Mouse (Mus musculus) heart, embryonic 11.5 days (tissue): Measurements from ENCODE around the gene Taf6. TPM values are rescaled to one million over a fixed set of nuclear protein-coding genes. Genes with fewer than 3 reads are reported as not detected.
A peak's percentile ranks its signal among the peaks of the same experiment; 100 is the strongest.

Source experiments
- ATAC-seq: fragments of 200-750 bp; cut with Nextera tagmentation; replicated peaks from 2 replicates; pipeline ENCODE4 v1.8.0; 2017; ENCODE audit warnings: moderate library complexity; ENCODE audit not compliant: insufficient number of reproducible peaks, low FRiP score, low TSS enrichment
- H3K27ac ChIP-seq: fragments of 300-500 bp; sonication (generic); 2 replicates; pipeline ENCODE4 v1.5.1; 2014; ENCODE audit warnings: mild to moderate bottlenecking, low read depth, low read length
- H3K27me3 ChIP-seq: fragments of 300-500 bp; sonication (generic); 2 replicates; pipeline ENCODE4 v1.6.1; 2014; ENCODE audit warnings: mild to moderate bottlenecking, low read length, mixed read lengths; ENCODE audit not compliant: control insufficient read depth, insufficient read depth
- H3K36me3 ChIP-seq: fragments of 300-500 bp; sonication (generic); 2 replicates; pipeline ENCODE4 v1.6.1; 2014; ENCODE audit warnings: mild to moderate bottlenecking, low read length, moderate library complexity, mixed read lengths; ENCODE audit not compliant: control insufficient read depth, insufficient read depth
- H3K4me1 ChIP-seq: fragments of 300-500 bp; sonication (generic); 2 replicates; pipeline ENCODE4 v1.6.1; 2014; ENCODE audit warnings: low read length; ENCODE audit not compliant: control insufficient read depth, insufficient read depth
- H3K4me2 ChIP-seq: fragments of 300-500 bp; sonication (generic); 2 replicates; pipeline ENCODE4 v1.6.1; 2014; ENCODE audit warnings: mild to moderate bottlenecking, moderate library complexity
- H3K4me3 ChIP-seq: fragments of 300-500 bp; sonication (generic); 2 replicates; pipeline ENCODE4 v1.5.1; 2014; ENCODE audit warnings: low read depth, low read length
- H3K9ac ChIP-seq: fragments of 300-500 bp; sonication (generic); 2 replicates; pipeline ENCODE4 v1.6.1; 2014; ENCODE audit warnings: mild to moderate bottlenecking, low read depth, low read length, moderate library complexity
- H3K9me3 ChIP-seq: fragments of 300-500 bp; sonication (generic); replicated peaks from 2 replicates; pipeline ENCODE4 v1.6.1; 2016; ENCODE audit warnings: low read length; ENCODE audit not compliant: control insufficient read depth
- WGBS: fragments of 180-500 bp; shearing (Covaris S2); extraction: QIAGEN DNeasy Blood & Tissue Kit; methylation state at CpG from one replicate; pipeline ENCODE4 v1.1.7; 2014; ENCODE audit not compliant: insufficient replicate concordance; 5-methylcytosine and 5-hydroxymethylcytosine counted together
- polyA plus RNA-seq: library from polyadenylated mRNA; unstranded; fragments of >200 nt; fragmentation: Nextera tagmentation; extraction: Ambion mirVana; gene quantifications from 2 replicates; pipeline ENCODE4 v1.2.1, GENCODE M21; 2014

Gene Taf6
- polyA plus RNA-seq, 1 experiment from 2014 or later: 85.2 TPM

DNA sequence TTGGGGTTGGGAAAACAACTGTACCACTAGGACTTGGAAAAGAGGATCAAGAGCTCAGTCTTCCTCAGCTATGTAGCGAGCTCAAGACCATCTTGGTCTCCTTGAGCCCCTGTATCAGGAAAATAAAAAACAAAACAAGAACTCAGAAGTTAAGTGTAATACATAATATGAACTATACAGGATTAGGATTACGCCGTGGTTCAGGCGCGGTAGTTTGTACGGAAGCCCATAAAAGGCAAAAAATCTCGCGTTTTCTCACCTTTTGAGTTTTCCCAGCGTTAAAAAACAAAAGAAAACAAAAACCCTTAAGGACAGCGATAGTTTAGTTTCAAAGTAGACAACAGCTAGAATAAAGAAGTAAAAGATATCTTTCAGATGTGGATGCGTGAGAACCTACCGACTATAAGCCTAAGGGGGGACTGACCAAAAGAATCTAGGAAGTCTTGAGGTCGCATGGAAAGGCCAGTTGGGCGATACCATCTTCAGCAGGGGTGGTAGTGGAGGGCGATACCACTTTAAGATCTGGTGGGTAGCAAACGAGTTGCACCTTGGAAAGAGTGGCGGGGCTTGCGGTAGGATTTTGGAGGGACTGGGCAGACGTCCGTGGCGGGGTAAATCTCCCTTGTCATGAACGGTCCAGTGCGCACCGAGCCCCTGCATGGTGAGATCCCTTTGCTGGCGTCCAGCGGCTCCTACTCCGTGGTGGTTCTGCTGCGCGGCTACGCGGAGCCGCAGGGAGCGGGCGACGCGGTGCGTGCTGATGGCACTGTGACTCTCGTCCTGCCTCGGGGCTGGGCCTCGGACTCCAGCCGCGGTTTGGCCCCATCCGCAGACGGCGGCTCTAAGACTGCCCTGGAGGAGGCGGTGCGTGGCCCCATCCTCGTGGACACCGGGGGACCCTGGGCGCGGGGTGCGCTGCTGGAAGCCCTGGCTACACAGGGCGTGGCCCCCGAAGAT is 6.8 kb upstream of the Taf6 start, which contains the start of gene Mblac1:
TSS of gene Mblac1 (plus strand) at position 544 of the 957 bp plus-strand sequence.
- Histone ChIP-seq H3K9me3 (no peaks in the 10 kb centered on the region), H3K27ac (peak within 1 kb of the TSS; percentile 79), H3K4me2 (peak within 1 kb of the TSS; percentile 91), H3K27me3 (no peaks in the 10 kb centered on the region), H3K9ac (peak within 1 kb of the TSS; percentile 91), H3K4me1 (no peaks in the 10 kb centered on the region), H3K4me3 (peak within 1 kb of the TSS; percentile 73), H3K36me3 (peaks cover 3% of the 10 kb centered on the region; the same call in 1 of the 2 replicates)
- 8% methylated on average over 51 of the region's 54 CpGs for WGBS
- ATAC-seq: peak; percentile 82

DNA sequence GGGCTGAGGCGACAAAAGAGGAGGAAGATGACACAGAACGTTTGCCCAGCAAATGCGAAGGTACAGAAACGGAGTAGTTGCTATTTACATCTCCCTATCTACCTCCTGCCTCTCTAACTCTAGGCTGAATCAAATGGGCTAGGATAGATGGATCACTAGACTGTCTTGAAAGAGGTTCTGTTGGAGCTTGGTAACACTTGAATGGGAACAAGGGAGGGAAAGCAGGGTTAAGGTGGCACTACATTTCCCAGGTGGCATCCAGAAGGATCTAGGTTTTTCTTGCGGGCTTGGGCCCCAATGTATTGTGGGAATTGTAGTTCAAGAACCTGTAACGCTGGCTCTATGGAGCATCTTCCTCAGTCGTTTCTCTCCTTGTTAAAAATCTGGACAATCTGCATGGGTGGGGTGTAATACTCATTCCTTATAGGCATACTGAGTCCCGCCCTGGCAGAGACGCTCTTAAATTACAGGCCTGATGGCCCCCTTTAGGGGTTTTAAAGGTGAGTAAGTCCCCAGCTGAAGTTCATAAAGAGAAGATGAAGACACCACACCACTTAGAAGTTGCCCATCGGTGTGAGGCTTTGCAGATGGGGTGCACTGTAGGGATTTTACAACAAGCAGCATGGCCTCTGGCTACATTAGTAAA is 533 bp upstream of the Taf6 start:
- H3K27me3 ChIP-seq: no peaks in the 10 kb centered on the region
- ATAC-seq: peak; percentile 80
- WGBS: 0% methylated on average over 10 of the region's 10 CpGs

DNA sequence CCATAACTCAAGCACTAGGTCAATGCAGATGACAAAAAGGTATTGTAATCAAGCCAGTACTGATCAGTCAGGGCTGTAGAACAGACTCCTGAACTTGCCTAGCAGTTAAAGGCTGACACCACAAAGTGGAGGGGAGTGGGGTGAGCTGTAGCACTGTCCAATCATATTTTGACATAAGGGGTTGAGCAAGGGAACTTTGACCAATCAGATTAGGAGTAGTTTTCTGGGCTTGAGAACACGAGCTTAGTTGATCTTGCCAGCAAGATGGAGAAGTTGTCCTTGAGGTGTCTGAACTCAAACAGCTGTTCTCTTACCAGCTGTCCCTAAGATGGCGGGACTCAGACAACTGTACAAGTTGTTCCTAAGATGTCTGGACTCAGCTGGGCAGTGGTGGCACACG is 14.0 kb downstream of the Taf6 start:
- ATAC-seq: no peak
- Histone ChIP-seq H3K27me3 (no peaks in the 10 kb centered on the region), H3K4me3 (no peak overlapping the region), H3K4me2 (peak overlapping the region; percentile 93), H3K4me1 (peaks cover 9% of the 10 kb centered on the region), H3K9me3 (no peaks in the 10 kb centered on the region), H3K36me3 (peaks cover 35% of the 10 kb centered on the region), H3K9ac (no peak overlapping the region), H3K27ac (no peak overlapping the region)
- WGBS: 85% methylated on average over 3 of the region's 3 CpGs

More for the DNA sequence above, 533 bp upstream of the Taf6 start:
- H3K27ac ChIP-seq: peak overlapping the region; percentile 73
- peak overlapping the region; percentile 92 for H3K9ac ChIP-seq
- H3K36me3 ChIP-seq: peaks cover 11% of the 10 kb centered on the region
- no peaks in the 10 kb centered on the region for H3K9me3 ChIP-seq
- H3K4me2 ChIP-seq: peak overlapping the region; percentile 84
- peak overlapping the region; percentile 83 for H3K4me3 ChIP-seq
- peaks cover 7% of the 10 kb centered on the region for H3K4me1 ChIP-seq

GRCm38 (mm10) chr5:138171695-138172491 is 15.4 kb downstream of the Taf6 start, which contains the start of the genes Ap4m1 and Mcm7:
TSS of gene Ap4m1 (plus strand) at chr5:138172002.
TSS of gene Mcm7 (minus strand) at chr5:138172422.
- under 1% methylated on average over 54 of the region's 54 CpGs for WGBS
- Histone ChIP-seq H3K4me1 (peaks cover 9% of the 10 kb centered on the region), H3K9ac (peak within 1 kb of the TSS; percentile 96), H3K4me2 (peak within 1 kb of the TSS; percentile 93), H3K27me3 (no peaks in the 10 kb centered on the region), H3K27ac (peak within 1 kb of the TSS; percentile 99), H3K9me3 (no peaks in the 10 kb centered on the region), H3K36me3 (peaks cover 34% of the 10 kb centered on the region), H3K4me3 (peak within 1 kb of the TSS; percentile 89)
- peak; percentile 94 for ATAC-seq

DNA sequence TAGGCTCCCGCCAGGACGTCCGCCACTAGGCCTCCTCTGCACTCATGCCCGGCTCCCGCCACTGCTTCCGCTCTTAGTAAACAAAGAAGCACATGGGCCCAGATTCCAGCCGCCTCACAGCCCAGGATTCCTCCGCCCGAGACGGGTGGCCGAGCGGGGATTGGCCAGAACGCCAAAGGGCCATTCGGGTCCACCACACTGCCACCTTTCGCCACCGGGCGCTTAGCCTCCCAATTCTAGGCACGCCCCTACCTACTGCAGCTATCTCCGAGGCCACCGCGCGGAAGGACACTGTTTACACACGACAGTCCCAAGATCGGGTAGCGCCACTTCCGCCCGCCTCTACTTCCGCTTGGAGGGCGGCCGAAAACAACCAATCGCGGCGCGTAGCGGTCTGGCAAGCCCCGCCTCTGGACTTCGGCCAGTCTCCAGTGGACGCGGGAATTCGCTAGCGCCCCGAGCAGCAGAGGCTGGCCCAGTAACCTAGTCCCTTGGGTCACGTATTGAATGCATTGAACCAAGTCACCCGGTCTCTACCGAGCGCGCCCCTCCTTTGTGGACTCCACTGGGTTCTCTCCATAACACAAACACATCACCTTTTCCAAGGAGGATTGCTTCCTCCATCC is 16.2 kb downstream of the Taf6 start:
- under 1% methylated on average over 47 of the region's 47 CpGs for WGBS
- peaks cover 38% of the 10 kb centered on the region for H3K36me3 ChIP-seq
- peaks cover 9% of the 10 kb centered on the region for H3K4me1 ChIP-seq
- H3K27ac ChIP-seq: peak overlapping the region; percentile 99
- peak; percentile 89 for ATAC-seq
- H3K4me2 ChIP-seq: peak overlapping the region; percentile 93
- no peaks in the 10 kb centered on the region for H3K27me3 ChIP-seq
- H3K4me3 ChIP-seq: peak overlapping the region; percentile 89
- no peaks in the 10 kb centered on the region for H3K9me3 ChIP-seq
- peak overlapping the region; percentile 96 for H3K9ac ChIP-seq

- Histone ChIP-seq H3K27me3 (no peaks in the 10 kb centered on the region), H3K36me3 (peaks cover 39% of the 10 kb centered on the region), H3K9me3 (no peaks in the 10 kb centered on the region), H3K4me1 (peaks cover 10% of the 10 kb centered on the region), H3K4me3 (no peak overlapping the region), H3K27ac (no peak overlapping the region), H3K9ac (no peak overlapping the region), H3K4me2 (no peak overlapping the region)
- ATAC-seq: no peak
- 76% methylated on average over 8 of the region's 8 CpGs for whole genome bisulfite sequencing
These were observed 21.7 kb downstream of the Taf6 start for GRCm38 (mm10) chr5:138165594-138165993.

GRCm38 (mm10) chr5:138163610-138164009 is 23.6 kb downstream of the Taf6 start:
- no peak for ATAC-seq
- Histone ChIP-seq H3K36me3 (peaks cover 36% of the 10 kb centered on the region), H3K4me2 (no peak overlapping the region), H3K27me3 (no peaks in the 10 kb centered on the region), H3K4me1 (peaks cover 8% of the 10 kb centered on the region), H3K27ac (no peak overlapping the region), H3K4me3 (no peak overlapping the region), H3K9ac (no peak overlapping the region), H3K9me3 (no peaks in the 10 kb centered on the region)
- 79% methylated on average over 10 of the region's 10 CpGs for WGBS
